Mouse (Mus musculus) mammary gland, adult 2 months (tissue): ENCODE data around the gene Arhgef38. TPM values are rescaled to one million over a fixed set of nuclear protein-coding genes. Genes with fewer than 3 reads are reported as not detected.

Experiments used
- polyA plus RNA-seq: library from polyadenylated mRNA; depleted of rRNA; stranded (reverse); fragments of >200 nt; gene quantifications from 2 replicates; pipeline ENCODE4 v1.2.3, GENCODE M21; 2012; ENCODE audit warnings: low replicate concordance; rRNA removed

Gene Arhgef38
- polyA plus RNA-seq: 0.12 and 0.47 TPM in 2 replicates

GRCm38 (mm10) chr3:133234821-133235295, at the start of gene Arhgef38:
Gene Arhgef38, minus strand, starts transcription at chr3:133234949.

DNA sequence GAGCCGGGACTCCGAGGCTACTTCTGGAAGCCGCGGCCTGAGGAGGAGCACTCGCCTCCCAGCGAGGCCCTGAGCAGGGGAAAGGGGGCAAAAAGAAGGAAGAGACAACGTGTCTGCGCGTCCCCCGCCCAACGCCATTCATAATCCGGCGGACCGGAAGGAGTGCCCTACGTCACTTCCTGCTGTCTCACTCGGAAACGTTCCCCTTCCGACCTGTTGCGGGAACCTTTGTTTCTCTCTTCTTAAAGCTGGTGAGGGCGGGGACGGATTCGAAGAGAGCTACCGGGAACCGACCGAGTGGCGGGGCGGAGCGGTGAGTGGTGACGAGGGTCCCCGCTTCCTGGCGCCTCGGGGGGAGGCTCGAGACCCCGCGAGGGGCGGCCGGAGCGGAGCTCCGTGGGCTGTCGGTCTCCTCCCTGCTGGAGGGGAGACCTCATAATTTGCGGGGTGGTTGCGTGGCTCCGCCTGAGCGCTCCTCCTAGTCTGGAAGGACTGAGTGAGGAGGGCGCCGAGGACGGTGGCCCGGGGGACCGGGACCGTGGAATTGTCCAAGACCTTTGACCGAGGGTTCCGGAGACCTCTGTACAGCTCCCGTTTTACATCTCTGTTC, 143.0 kb downstream of the Arhgef38 start, which contains the start of the genes Ints12 and Gstcd:
TSS of gene Ints12 (plus strand) at position 177 of the 610 bp plus-strand sequence.
TSS of gene Gstcd (minus strand) at position 370 of the 610 bp plus-strand sequence.

Other genes starting within 250 kb of the Arhgef38 start
- 3.2 and 9.2 TPM in 2 replicates for gene Ints12, start 143.1 kb downstream of the Arhgef38 start, polyA plus RNA-seq
- 2.0 and 2.7 TPM in 2 replicates for gene Gstcd, start 142.9 kb downstream of the Arhgef38 start, polyA plus RNA-seq
- gene Ppa2, start 75.2 kb upstream of the Arhgef38 start, polyA plus RNA-seq: 37.6 and 54.1 TPM in 2 replicates